Comparison of ENCODE assay signal across 23 mouse cellular contexts in genomic region chr13:75763280-75763679, GRCm38 (mm10).
"Had no signal": no experiment of that assay in that cellular context is flagged by ENCODE, and none has a peak within 500 bp of the region (broad histone marks: within the 10 kb centered on the region; RNA-seq: fewer than 3 reads in every experiment).

No protein-coding gene starts in this region.

- H3K36me3 ChIP-seq: limb, embryonic 13.5 days had no signal

- DNase-seq: gastrocnemius, postnatal 25 days; heart, adult 18-20 months; heart, postnatal 10 days; heart, postnatal 4 days; kidney, adult 18-20 months; kidney, adult 8-10 months; kidney, postnatal 10 days; kidney, postnatal 25 days; layer of hippocampus, adult 9-11 months; layer of hippocampus, postnatal 36 days; left cerebral cortex, postnatal 4 days had no signal

- H3K9me3 ChIP-seq: heart, embryonic 10.5 days; heart, embryonic 12.5 days; hindbrain, embryonic 10.5 days; hindbrain, embryonic 12.5 days; intestine, embryonic 15.5 days; limb, embryonic 13.5 days; limb, embryonic 15.5 days had no signal

- H3K4me1 ChIP-seq: heart, embryonic 10.5 days; heart, embryonic 12.5 days; intestine, embryonic 15.5 days; limb, embryonic 13.5 days had no signal

- H3K9ac ChIP-seq: heart, embryonic 12.5 days; hindbrain, embryonic 12.5 days; hindbrain, embryonic 14.5 days; intestine, embryonic 15.5 days; limb, embryonic 13.5 days; limb, embryonic 15.5 days; liver, embryonic 14.5 days had no signal

- H3K27ac ChIP-seq: heart, embryonic 10.5 days; hindbrain, embryonic 10.5 days; hindbrain, embryonic 12.5 days; hindbrain, embryonic 14.5 days; intestine, embryonic 15.5 days; limb, embryonic 13.5 days; limb, embryonic 15.5 days; liver, embryonic 14.5 days had no signal

- H3K4me2 ChIP-seq: heart, embryonic 12.5 days; hindbrain, embryonic 12.5 days; hindbrain, embryonic 14.5 days; intestine, embryonic 15.5 days; limb, embryonic 13.5 days; limb, embryonic 15.5 days had no signal

- ATAC-seq: hindbrain, embryonic 16.5 days; inflammation-experienced regulatory T-cells, adult 6 months; intestine, embryonic 15.5 days; intestine, postnatal 0 days had no signal

- H3K4me3 ChIP-seq: heart, embryonic 10.5 days; heart, embryonic 12.5 days; hindbrain, embryonic 10.5 days; hindbrain, embryonic 12.5 days; intestine, embryonic 15.5 days; limb, embryonic 13.5 days; limb, embryonic 15.5 days had no signal

- H3K27me3 ChIP-seq: heart, embryonic 12.5 days; hindbrain, embryonic 12.5 days; intestine, embryonic 15.5 days; limb, embryonic 13.5 days; limb, embryonic 15.5 days had no signal
